Mouse (Mus musculus) limb, embryonic 11.5 days (tissue): ENCODE data around the gene Zfp82. TPM values are rescaled to one million over a fixed set of nuclear protein-coding genes. Genes with fewer than 3 reads are reported as not detected.
A peak's percentile ranks its signal among the peaks of the same experiment; 100 is the strongest.

Experiments used
- ATAC-seq: fragments of 200-750 bp; cut with Nextera tagmentation; 2 replicates; pipeline ENCODE4 v1.8.0; 2017; ENCODE audit warnings: low read depth; ENCODE audit not compliant: insufficient number of reproducible peaks, low FRiP score, low TSS enrichment
- DNase-seq: peaks from one replicate; pipeline ENCODE4 v3.0.0-alpha.2; 2015; ENCODE audit warnings: low spot score
- H3K27ac ChIP-seq: fragments of 300-500 bp; sonication (generic); replicated peaks from 2 replicates; pipeline ENCODE4 v1.5.1; 2014; ENCODE audit warnings: low read depth, mild to moderate bottlenecking, low read length
- H3K27me3 ChIP-seq: fragments of 300-500 bp; sonication (generic); 2 replicates; pipeline ENCODE4 v1.6.1; 2014; ENCODE audit warnings: mild to moderate bottlenecking, low read length, mixed read lengths; ENCODE audit not compliant: control insufficient read depth, insufficient read depth
- H3K36me3 ChIP-seq: fragments of 300-500 bp; sonication (generic); 2 replicates; pipeline ENCODE4 v1.6.1; 2014; ENCODE audit warnings: mild to moderate bottlenecking, low read length, moderate library complexity, mixed read lengths; ENCODE audit not compliant: control insufficient read depth, insufficient read depth
- H3K4me1 ChIP-seq: fragments of 300-500 bp; sonication (generic); 2 replicates; pipeline ENCODE4 v1.6.1; 2014; ENCODE audit warnings: low read length, mixed read lengths; ENCODE audit not compliant: control insufficient read depth, insufficient read depth
- H3K4me2 ChIP-seq: fragments of 300-500 bp; sonication (generic); 2 replicates; pipeline ENCODE4 v1.6.1; 2014; ENCODE audit warnings: low read depth, mild to moderate bottlenecking, moderate library complexity; ENCODE audit not compliant: severe bottlenecking
- H3K4me3 ChIP-seq: fragments of 300-500 bp; sonication (generic); 2 replicates; pipeline ENCODE4 v1.5.1; 2014; ENCODE audit warnings: low read depth, low read length
- H3K9ac ChIP-seq: fragments of 300-500 bp; sonication (generic); 2 replicates; pipeline ENCODE4 v1.6.1; 2014; ENCODE audit warnings: mild to moderate bottlenecking, low read length
- H3K9me3 ChIP-seq: fragments of 300-500 bp; sonication (generic); 2 replicates; pipeline ENCODE4 v1.6.1; 2016; ENCODE audit warnings: low read length; ENCODE audit not compliant: control insufficient read depth
- WGBS: fragments of 180-500 bp; shearing (Covaris S2); extraction: QIAGEN DNeasy Blood & Tissue Kit; methylation state at CpG from one replicate; pipeline ENCODE4 v1.1.7; 2014; 5-methylcytosine and 5-hydroxymethylcytosine counted together
- polyA plus RNA-seq: library from polyadenylated mRNA; unstranded; fragments of >200 nt; fragmentation: Nextera tagmentation; extraction: Ambion mirVana; gene quantifications from 2 replicates; pipeline ENCODE4 v1.2.1, GENCODE M21; 2014

Zfp82 gene
- polyA plus RNA-seq, 1 experiment from 2014 or later = 4.3 TPM

GRCm38 (mm10) chr7:30094646-30095429 lies 22.1 kb upstream of the Zfp82 start, which contains the start of gene Zfp260:
Gene Zfp260 (plus strand): TSS chr7:30094777.
- H3K9ac ChIP-seq = peak within 1 kb of the TSS; percentile 81
- peak within 1 kb of the TSS; percentile 96 for H3K27ac ChIP-seq
- peak; percentile 76 for ATAC-seq
- DNase-seq = peak; percentile 95
- peaks cover 3% of the 10 kb centered on the region; the same call in 1 of the 2 replicates for H3K36me3 ChIP-seq
- peak within 1 kb of the TSS; percentile 47 for H3K4me2 ChIP-seq
- no peaks in the 10 kb centered on the region for H3K27me3 ChIP-seq
- H3K9me3 ChIP-seq = no peaks in the 10 kb centered on the region
- 0 out of 2 replicates have a peak, but pooled peaks cover 3% of the 10 kb centered on the region for H3K4me1 ChIP-seq
- peak within 1 kb of the TSS; percentile 55 for H3K4me3 ChIP-seq
- under 1% methylated on average over 26 of the region's 26 CpGs for WGBS

DNA sequence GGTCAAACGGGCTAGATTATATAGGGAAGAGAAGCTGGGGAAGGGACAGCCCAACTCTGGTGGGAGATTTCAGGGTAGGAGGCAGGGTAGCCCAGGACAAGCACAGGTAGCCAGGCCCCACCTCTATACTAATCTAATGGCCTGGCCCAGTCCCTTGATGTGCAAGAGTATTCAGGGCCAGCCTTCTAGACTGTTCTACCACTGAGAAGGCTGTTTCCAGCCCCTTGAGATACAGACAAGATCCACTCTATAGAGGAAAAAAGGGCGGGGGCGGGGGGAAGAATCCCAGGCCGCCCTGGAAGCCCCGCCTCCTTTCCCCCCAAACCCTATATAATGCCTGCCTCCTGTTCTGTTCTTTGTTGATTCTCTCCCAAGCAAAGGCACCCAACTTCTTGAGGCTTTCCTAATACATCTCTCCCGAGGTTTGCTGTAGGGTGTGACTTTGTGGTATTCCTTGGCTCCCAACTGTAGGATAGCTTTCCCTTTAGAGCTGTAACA lies 21.3 kb upstream of the Zfp82 start:
- H3K27me3 ChIP-seq = no peaks in the 10 kb centered on the region
- no peaks in the 10 kb centered on the region; the same call in 1 of the 2 replicates for H3K36me3 ChIP-seq
- H3K4me2 ChIP-seq = peak overlapping the region; percentile 38
- WGBS = 68% methylated on average over 6 of the region's 6 CpGs
- DNase-seq (no peak), ATAC-seq (no peak)
- peak overlapping the region; percentile 55 for H3K4me3 ChIP-seq
- 0 out of 2 replicates have a peak overlapping the region, but pooled peaks have one; percentile 0 for H3K9ac ChIP-seq
- no peak overlapping the region for H3K27ac ChIP-seq
- H3K4me1 ChIP-seq = peaks cover 9% of the 10 kb centered on the region
- no peaks in the 10 kb centered on the region for H3K9me3 ChIP-seq

DNA sequence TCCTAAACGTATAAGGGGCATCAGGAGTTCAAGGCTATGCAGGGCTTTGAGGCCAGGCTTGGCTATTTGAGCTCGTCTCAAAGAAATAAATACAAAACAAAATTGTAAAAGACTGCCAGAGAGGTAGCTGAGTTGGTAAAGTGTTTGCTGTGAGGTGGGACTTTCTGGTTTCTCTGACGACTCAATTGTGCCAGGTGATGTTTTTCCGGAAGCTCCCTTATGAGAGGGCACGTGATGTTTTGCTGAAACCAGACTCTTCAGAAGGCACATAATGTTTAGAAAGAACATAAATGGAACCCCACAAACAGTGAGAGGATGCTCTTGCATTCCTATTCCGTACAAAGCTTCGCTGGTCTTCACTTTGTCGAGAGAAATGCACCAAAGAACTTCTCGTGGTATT lies 20.0 kb upstream of the Zfp82 start:
- DNase-seq = no peak
- Histone ChIP-seq H3K27me3 (no peaks in the 10 kb centered on the region), H3K4me2 (no peak overlapping the region), H3K36me3 (no peaks in the 10 kb centered on the region), H3K4me3 (no peak overlapping the region), H3K9ac (no peak overlapping the region), H3K9me3 (no peaks in the 10 kb centered on the region), H3K4me1 (peaks cover 9% of the 10 kb centered on the region), H3K27ac (no peak overlapping the region)
- no peak for ATAC-seq
- WGBS = 87% methylated on average over 9 of the region's 9 CpGs

GRCm38 (mm10) chr7:30090970-30091585 lies 18.4 kb upstream of the Zfp82 start:
- Histone ChIP-seq H3K4me3 (peak overlapping the region; percentile 71), H3K4me2 (peak overlapping the region; percentile 77; the same call in 1 of the 2 replicates), H3K9ac (peak overlapping the region; percentile 80), H3K4me1 (peaks cover 9% of the 10 kb centered on the region), H3K9me3 (no peaks in the 10 kb centered on the region), H3K27ac (no peak overlapping the region), H3K36me3 (peaks cover 4% of the 10 kb centered on the region; the same call in 1 of the 2 replicates), H3K27me3 (no peaks in the 10 kb centered on the region)
- ATAC-seq = no peak
- peak; percentile 36 for DNase-seq
- 7% methylated on average over 9 of the region's 9 CpGs for WGBS

DNA sequence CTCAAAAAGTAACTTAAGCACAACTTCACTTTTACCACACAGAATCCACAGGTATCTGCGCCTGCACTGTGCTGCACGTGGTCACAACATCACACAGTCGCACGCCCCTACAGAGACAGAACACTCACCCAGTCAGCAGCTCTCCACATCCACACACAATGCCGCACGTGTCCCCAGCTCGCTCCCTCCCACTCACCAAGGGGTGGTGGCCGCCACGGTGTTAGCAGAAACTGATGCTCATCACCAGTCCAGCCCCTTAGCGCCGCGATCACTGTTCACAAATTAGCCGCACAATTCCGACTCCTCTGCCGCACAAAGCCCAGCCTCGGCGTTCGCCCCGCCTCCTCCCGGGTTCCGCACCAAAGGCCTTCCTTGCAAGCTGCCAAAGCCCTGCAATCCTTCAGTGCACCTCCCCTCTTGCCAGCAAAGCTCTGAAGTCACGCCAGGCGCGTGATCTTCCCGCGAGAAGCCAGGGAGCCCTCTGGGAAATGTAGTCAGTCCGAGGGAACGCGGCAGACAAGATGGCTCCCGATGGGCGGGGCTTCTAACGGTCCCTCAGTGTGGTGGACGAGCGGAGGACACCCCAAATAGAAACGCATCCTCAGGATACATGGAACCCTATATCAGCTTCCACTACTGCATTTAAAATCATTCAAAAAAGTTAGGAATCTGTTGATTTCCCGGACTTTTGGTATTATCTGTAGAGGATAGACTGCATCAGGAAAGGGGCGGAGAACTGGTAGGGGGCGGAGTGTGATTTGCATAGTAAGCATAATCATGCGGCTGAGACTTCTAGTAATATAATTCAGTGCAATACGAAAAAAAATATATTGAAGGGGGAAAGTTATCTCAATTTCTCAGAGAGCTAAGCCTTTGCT lies 17.6 kb upstream of the Zfp82 start, which contains the start of the genes Gm26920 and Zfp566:
Gene Gm26920, minus strand, starts transcription at position 319 of the 878 bp plus-strand sequence.
Gene Zfp566, minus strand, starts transcription at position 436 of the 878 bp plus-strand sequence.
- no peaks in the 10 kb centered on the region for H3K27me3 ChIP-seq
- peak within 1 kb of the TSS; percentile 77 for H3K4me2 ChIP-seq
- peak within 1 kb of the TSS; percentile 80 for H3K9ac ChIP-seq
- DNase-seq = peak; percentile 98
- H3K27ac ChIP-seq = peak within 1 kb of the TSS; percentile 67; the same call in 1 of the 2 replicates
- peaks cover 9% of the 10 kb centered on the region for H3K4me1 ChIP-seq
- 0 out of 2 replicates have a peak, but pooled peaks cover under 1% of the 10 kb centered on the region for H3K9me3 ChIP-seq
- peak; percentile 89 for ATAC-seq
- H3K36me3 ChIP-seq = peaks cover 5% of the 10 kb centered on the region
- H3K4me3 ChIP-seq = peak within 1 kb of the TSS; percentile 71
- WGBS = under 1% methylated on average over 40 of the region's 40 CpGs

- Histone ChIP-seq H3K27me3 (no peaks in the 10 kb centered on the region), H3K9ac (peak overlapping the region; percentile 80), H3K4me3 (peak overlapping the region; percentile 71), H3K27ac (no peak overlapping the region), H3K9me3 (0 out of 2 replicates have a peak, but pooled peaks cover 3% of the 10 kb centered on the region), H3K4me2 (peak overlapping the region; percentile 77), H3K36me3 (peaks cover 14% of the 10 kb centered on the region), H3K4me1 (peaks cover 9% of the 10 kb centered on the region)
- DNase-seq (no peak), ATAC-seq (no peak)
- WGBS = 19% methylated on average over 6 of the region's 6 CpGs
These were observed 16.7 kb upstream of the Zfp82 start for GRCm38 (mm10) chr7:30089405-30089804.

DNA sequence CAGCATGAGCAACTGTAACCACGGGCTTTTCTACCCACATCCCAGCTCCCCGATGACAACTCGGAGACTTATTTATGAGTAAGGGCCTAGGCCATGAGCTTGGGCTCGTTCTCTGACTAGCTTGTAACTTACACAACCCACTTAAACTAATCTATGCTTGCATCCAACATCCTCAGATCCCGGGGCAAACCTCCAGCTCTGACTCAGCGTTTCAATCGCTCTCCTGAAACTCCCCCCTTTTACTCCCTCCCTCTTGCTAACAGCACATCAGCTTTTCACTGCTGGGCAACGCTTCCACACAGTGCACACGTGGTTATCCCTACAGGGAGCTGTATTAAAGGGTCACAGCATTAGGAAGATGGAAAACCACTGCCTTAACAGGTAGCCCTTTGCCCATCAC lies 13.8 kb upstream of the Zfp82 start:
- no peak for ATAC-seq
- H3K4me2 ChIP-seq = no peak overlapping the region
- DNase-seq = no peak
- no peaks in the 10 kb centered on the region for H3K27me3 ChIP-seq
- H3K9me3 ChIP-seq = 0 out of 2 replicates have a peak, but pooled peaks cover 3% of the 10 kb centered on the region
- peaks cover 6% of the 10 kb centered on the region for H3K4me1 ChIP-seq
- H3K27ac ChIP-seq = no peak overlapping the region
- WGBS = 96% methylated on average over 9 of the region's 9 CpGs
- H3K4me3 ChIP-seq = no peak overlapping the region
- H3K9ac ChIP-seq = no peak overlapping the region
- H3K36me3 ChIP-seq = peaks cover 20% of the 10 kb centered on the region
